Mouse (Mus musculus): ENCODE results near the gene Msi2. TPM values are rescaled to one million over a fixed set of nuclear protein-coding genes. Genes with fewer than 3 reads are reported as not detected.

Gene Msi2
- total RNA-seq, 2 experiments from 2014 or later, result 110 to 113 TPM

DNA sequence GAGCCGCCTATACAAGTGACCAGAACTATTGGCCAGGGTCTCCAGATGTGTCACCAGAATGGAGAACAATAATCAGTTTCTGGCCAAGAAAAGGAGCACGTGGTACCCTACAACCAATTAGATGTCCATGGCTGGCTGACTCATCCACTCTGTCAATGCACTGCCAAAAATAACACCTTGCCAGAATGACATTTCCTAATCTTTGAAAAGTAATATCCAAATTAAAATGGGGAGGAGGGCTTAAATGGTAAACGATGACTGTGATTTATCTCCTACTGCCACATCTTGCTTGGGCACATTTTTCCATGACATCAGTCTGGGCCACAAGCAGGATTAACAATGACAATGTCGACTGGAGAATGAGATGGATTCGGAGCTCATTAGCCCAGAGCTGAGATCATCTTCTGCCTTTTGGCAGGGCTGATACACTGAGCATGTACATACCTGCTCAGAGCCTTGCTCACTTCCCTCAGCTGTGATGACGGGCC lies 147.6 kb downstream of the Msi2 start:
- DNase-seq (ENCODE audit: low spot score in 2 of 2), result no peak

DNA sequence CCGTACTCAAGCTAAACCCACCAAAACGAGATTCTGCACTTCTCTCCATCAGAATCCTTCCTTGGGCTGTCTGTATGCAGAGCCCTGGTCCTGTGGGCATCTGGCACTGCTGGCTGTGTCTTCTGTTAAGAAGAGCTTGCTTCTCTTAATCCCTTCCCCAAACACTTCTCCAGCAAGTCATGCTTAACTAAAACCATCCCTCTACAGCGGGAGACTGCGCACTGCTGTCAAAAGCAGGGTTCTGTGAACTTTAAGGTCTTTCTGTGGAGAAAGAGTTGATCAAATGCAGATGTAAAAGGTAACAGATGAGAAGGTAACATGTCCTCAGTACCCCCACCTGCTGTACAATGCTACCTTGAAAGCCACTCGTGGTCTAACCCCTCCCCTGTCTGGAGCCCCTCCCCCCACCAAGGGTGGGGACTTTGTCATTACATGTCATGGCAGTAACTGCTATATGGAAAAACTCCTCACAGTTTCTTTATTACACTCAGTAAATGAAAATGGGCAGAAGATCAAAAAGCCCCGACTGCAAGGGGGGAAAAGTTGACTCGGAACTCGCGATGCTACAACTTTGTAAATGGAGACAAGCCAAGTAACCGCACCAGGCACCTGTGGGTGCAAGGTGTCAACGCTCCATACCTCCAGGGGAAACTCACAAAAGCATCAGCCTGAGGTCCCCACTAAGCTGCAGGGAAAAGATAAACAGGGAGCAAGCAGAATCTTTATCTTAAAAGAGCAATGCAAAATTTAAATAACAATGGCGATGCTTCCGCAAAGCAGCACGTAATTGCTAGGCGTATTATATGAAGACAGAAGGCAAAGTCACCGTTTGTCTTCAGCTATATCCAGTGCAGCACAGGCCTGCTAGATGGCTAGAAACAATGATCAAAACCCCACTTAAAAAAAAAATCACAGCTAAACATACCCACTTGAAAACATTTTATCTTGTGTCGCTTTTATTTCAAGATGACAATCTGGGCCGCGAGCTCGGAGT lies 151.4 kb downstream of the Msi2 start:
- no peak for DNase-seq (ENCODE audit: low spot score in 2 of 2)

DNA sequence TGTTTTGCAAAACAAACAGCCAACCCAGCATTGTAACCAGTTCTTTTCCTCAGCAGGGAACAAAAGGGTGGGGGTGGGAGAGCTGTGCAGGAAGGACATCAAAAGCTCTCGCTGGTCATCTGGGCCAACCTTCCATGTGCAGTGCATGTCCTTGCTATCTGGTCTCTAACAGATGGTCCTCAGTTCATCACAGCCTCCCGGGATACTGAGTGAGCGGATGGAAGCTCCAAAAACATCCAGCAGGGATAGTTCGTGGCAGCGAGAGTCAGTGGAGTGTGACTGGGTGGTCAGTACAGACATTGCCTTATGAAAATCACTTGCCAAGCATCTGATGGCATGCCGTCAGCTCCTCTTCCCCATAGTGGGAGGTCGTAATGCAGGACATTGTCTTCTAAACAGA lies 153.5 kb downstream of the Msi2 start:
- no peak for DNase-seq (ENCODE audit: low spot score in 2 of 2)

DNA sequence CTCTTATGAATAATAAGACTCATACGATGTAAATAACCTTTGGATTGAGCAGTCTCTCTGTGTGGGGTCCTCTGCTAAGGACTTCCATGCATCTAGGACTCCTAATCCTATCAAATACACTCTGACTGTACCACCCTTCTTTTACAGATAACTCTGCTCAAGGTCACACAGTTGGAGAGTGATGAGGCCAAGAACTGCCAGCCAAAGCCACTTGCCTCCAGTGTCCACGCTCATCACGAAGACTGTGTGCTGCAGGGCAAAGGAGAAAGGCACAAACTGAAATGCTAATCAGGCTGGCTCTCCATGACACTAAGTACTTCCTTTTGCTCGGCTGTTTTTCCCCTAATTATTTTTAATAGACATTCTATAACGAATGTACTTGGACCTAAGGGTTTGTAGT lies 153.9 kb downstream of the Msi2 start:
- no peak for DNase-seq (ENCODE audit: low spot score in 2 of 2)

DNA sequence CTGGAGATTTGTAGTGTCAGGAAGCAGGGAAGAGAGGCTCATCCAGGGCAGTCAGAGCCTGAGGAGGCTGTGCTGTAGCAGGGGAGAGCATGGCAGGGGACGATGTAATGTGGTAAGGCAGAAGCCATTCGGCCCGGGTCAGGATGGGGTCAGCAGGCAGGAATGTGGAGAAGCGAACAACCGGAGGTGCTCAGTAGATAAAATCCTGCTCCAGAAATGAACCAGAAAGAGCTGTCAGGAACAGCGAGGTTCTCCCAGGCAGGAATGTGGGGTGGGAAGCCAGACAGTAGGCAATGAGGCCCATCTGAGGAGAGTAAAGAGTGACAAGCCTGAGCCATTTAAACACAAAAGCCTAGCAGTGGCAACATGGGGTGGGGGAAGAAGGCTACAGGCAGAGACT lies 157.1 kb downstream of the Msi2 start:
- DNase-seq (ENCODE audit: low spot score in 2 of 2), result no peak

DNA sequence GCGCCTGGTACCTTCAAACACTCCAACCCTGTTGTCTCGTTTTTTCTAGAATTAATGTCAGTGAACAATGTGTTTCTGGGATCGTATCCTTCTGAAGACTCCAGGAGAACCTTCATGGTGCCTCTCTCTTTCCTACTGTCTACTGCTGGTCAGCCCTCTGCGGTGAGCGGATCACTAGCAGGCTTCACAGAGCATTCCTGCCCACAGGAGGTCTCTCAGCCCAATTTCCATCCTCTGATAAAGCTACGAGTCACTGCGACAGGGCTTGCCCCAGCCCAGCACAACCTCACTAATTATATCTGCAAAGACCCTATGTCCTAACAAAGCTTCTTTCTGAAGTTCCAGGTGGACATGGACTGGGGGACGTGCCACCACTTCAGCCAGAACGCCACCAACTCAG lies 157.7 kb downstream of the Msi2 start:
- DNase-seq (ENCODE audit: low spot score in 2 of 2), result no peak

DNA sequence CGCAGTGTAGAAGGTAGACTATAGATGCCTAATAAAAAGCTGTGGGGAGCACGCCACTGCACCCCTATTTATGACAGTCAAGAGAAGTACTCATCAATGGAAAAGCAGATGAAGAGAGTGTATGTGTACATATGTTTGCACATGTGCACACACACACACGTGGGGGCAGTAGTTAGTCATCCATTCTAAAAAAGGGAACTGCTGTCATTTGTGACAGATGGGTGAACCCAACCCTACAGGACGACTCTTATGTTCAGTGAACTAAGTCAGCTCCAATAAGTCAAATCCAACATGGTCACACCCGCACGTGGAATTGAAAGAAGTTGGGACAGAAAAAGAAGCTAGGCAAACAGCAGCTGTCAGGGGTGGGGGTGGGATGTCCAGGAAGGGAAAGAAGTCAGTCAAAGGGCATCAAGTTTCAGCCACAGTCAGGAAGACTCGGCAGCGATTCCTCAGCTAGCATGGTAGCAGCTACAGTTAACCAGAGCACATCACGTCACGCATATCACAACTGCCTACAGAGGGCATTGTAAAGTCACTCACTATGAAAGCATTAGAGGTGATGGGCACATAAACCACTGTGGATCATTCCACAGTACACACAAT lies 158.8 kb downstream of the Msi2 start:
- peak in 1 of 2 experiments; percentile 58 for DNase-seq (ENCODE audit: low spot score in 2 of 2)

DNA sequence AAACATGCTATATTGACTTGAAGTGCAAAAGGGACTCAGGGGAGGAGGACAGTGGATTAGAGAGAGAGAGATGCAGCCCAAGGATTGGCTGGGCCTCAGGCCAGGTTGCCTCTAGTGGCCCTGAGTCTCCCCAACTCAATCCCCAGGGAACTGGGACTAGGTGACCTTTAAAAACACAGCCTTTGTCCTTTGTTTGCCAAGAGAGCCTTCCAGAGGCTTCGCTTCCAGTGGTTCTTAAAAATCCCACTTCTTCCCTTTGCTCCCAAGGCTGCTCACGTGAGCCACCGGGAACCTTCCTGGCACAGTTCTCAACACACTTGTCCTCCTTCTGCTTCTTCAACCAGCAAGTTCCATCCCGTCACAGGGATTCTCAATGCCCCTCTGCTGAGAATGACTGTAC lies 159.6 kb downstream of the Msi2 start:
- DNase-seq (ENCODE audit: low spot score in 2 of 2), result no peak

DNA sequence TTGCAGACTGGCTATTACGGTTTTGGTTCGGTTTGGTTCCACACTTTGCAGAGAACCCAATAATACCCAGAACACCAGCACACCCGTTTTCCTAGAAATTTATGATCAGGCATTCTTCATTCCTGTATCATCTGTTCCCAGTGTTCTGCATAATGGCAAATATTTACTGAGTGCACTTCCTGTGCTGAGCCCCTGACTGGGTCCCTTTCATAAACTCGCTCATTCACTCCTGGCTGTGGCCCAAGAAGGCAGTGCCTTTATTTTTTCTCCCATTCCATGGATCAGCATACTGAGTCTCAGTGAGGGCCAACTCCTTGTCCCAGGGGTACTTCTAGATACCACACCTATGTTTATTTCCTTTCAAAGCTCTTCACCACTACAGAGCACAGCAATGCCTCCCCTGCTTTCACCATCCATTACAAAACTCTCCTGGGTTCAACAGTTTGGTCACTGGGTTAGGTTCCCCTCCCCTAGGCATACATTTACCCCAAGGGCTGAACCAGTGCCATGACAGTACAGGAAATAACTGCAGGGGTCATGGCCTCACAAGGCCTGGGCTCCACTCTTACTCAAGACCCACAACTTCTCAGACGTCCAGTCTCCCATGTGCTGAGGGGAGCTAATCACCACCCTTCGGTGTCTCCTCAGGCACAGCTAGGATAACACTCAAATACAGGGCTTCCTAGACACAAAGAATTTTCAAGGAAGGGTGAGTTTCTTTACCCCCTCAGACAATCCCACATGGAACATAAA lies 160.3 kb downstream of the Msi2 start:
- DNase-seq (ENCODE audit: low spot score in 2 of 2), result no peak

DNA sequence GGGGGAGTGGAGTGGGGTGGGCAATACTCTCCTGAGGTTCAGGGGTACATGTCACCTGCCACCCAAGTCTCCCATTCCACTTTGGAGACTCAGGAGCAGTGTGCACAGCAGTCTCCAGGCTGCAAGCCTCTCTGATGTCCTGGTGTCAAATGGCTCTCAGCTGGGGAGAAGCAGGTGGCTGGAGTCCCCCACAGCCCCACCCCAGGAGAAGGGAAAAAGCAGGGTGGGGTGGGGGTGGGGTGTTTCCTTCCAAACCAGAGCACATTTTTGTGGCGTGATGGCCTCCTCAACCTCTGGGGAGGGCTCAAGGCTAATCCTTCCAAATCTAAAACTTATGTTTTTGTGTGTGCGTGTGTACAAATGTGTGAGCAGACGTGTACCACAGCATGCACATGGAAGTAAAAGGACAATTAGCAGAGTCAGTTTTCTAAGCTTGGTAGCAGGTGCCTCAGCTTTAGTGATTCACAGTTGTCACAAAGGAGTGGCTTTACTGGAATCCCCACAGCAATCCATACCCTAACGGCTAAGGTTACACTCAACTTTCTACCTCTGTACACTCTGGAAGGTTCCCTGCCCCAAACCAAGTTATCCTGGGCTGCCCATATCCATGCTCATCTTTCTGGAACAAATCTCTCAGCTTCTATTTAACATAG lies 161.1 kb downstream of the Msi2 start:
- no peak for DNase-seq (ENCODE audit: low spot score in 2 of 2)

DNA sequence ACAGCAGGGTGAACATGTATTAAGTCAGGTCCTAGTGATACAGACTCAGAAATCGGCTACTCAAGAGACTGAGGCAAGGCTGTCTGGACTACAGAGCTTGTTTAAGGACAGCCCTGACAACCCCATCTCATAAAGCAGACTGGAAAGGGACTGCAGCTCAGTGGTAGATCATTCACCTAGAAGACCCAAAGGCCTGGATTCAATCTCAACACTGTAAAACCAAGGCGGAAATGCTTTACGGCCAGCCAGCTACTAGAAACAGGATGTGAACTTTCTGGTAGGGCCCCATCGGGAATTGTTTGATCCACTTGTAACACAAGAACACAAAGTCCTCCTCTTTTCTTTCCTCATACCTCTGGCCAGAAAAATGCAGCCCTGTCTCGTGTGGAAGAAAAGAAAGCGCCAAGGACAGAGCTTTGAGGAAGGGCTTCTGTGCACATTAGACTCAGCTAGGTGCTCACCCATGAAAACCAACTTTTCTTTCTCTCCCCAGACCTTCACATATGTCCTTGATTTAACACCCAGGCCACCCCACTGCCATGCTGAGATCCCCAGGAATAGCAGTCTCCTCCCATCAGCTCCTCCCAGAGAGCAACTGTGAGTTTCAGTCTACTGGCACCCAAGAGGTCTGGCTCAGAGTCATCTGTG lies 162.3 kb downstream of the Msi2 start:
- DNase-seq (ENCODE audit: low spot score in 2 of 2), result no peak

DNA sequence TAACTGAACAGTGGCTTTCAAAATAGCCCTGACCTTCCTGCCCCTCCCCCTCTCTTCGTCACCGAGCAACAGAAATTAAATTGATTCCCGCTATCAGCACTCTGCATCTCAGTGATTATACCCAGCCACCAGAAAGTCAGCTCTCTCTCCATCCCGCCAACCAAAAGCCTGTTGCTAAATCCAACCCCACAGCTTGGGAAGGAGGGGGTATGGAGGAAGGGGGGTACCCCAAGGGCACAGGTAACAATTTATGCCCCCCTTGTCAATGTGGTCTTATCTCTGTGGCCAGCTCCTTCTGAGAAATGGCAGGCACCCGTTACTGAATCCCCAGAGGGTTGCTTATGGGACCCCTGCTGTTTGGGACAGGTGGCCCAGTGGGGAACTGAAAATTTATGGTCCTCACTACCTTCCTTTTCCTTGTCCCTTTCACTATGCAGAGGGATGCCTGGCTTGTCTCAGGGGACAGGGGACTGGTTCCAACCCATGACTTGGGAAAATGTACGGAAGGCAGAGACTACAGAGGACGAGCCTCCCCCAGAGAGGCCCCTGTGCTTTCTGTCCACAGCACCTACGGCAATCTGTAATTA lies 163.0 kb downstream of the Msi2 start:
- DNase-seq (ENCODE audit: low spot score in 2 of 2), result no peak

DNA sequence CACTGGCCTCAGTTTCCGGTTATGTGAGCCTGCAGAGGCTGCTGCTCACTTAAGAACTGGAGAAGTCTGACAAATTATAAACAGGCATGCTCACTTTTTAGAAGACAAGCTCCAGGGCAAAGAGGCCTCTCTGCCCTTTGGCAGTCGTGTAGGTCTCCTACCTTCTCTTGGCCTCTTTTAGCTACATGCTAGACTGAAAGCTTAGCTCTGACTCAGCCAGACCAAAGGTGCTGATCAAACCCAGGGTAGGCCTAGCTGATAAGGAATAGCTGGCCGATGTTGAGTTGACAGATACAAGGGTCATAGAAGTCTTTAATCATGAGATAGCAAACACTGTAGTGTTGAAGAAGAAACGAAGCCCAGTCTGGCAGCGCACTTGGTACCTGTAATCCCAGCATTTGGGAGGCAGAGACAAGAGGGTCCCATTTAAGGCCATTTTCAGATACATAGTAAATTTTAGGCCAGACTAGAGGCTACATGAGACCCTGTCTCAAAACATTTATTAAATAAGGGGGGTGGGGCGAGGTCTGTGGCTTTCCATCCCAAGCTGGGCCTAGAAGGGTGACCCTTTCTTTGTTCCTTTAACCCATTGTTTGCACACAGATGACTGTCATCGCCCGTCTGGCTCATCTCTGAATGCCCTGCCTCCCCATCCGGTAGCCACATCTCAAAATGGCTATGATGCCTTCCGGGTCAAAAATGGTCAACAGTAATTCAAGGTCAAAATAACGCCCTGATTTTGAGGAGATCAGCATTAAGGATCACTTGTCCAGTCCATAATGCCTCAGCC lies 164.6 kb downstream of the Msi2 start:
- no peak for DNase-seq (ENCODE audit: low spot score in 2 of 2)

DNA sequence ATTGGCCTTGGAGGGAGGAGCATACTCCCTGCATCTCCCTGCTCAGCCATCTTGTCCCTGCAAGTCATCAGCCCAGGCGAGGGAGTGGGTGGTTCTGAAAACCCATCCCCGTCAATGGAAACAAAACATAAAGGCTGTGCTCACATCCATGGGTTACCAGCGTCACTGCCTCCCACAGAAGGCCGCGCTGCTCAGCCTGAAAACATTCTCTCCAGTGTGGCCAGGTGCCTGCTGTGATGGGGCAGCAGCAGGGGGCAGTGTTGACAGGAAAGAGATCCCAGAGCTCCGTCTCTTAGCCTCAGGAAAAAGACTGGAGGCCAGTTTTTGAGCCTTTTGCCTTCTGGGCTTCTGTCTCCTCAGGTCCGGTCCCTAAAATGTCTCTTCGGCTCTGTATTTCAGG lies 165.3 kb downstream of the Msi2 start:
- DNase-seq (ENCODE audit: low spot score in 2 of 2), result peak; percentile 60 to 74

DNA sequence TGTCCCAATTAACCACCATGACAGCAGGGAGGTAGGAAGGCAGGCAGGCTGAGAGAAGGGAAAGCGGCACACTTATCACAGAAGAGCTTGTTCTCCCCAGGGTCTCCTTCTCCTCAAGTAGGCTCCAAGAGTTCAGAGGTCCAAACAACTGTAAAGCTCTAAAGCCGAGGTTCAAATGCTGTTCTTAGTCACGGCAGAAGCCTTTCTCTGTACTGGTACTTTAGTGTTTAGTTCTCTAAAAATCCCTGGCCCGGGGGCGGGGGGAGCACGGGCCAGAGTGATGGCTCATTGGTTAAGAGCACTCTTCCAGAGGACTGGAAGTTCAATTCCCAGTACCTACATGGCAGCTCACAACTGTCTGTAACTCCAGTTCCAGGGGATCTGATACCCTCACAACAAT lies 165.9 kb downstream of the Msi2 start:
- DNase-seq (ENCODE audit: low spot score in 2 of 2), result no peak

DNA sequence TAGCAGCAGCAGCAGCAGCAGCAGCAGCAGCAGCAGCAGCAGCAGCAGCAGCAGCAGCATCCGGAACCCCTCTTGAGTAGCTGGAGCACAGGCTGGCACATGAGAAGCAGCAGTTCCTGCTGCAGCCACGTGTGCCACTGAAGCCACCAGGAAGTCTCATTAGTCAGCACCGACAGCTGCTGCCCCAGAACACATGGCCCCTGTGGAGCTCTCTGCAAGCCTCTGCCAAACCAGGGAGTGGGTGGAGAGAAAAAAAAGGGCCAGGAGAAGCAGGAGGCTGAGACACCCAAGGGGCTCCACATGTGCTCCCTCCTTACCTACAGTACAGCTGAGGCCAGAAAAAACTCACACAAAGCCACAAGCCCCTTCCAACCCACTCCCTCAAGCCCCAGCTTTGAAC lies 167.3 kb downstream of the Msi2 start:
- peak in 1 of 2 experiments; percentile 53 for DNase-seq (ENCODE audit: low spot score in 2 of 2)

DNA sequence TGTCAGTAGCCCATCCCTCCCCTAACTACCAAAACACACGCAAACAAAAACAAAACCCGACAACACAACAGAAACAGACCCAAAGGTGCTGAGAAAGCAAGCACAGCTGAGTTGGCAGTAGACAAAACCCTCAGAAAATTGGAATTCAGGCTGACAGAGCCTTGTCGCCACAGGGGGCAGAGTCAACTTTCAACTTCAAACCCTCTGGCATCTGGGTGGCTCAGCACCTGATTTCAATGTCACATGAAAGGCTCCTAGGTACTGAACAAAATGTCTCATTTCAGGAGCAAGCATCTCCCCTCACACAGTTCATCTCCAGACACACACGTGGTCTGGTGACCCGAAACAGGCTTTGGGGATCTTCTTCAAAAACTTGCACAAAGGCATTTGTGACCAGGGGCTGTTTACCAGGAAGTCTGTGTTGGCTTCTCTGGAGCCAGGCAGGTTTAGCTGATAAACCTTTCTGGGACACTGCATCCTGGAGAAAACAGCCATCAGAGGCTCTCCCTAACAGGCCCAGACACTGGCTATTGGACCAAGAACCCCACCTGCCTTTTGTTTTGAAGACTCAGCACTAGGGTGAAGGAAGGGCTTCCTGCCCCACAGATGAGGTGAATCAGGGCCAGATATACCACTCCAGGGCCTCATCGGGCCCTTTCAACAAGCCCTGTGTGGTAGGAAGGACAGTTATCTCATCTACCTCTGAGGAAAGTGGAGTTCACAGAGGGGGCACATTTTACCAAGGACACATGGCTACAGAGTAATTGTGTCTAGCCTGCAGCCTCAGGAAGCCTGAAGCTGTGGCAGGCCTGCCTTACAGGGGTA lies 168.0 kb downstream of the Msi2 start:
- no peak for DNase-seq (ENCODE audit: low spot score in 2 of 2)

DNA sequence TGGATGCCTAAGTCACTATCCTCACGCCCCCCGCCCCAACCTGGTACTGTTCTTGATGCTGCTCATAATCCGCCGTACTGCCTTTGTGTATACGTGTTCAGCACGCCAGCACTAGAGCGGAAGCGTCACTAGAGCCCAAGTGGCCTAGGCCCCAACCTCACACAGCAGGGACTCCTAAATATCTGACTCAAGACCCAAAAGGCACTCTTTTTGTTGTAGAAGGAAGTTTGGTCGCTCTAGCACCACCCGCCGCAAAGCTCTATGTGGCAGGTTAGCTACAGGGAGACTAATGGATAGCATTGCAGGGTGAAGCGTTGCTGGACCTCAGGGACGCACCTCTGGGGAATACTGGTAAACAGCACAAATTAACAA lies 168.8 kb downstream of the Msi2 start:
- no peak for DNase-seq (ENCODE audit: low spot score in 2 of 2)

Data from layer of hippocampus, adult 18-20 months (tissue).